Mouse (Mus musculus) CH12.LX (cell line): ENCODE measurements at regions not wholly inside any gene's neighbourhood (a gene's known extent, or its start where the extent isn't known, plus 50 kb on each side); places are given as distances from the start of the nearest gene placed in this dataset.

Source experiments
- DNase-seq: peaks from one replicate; pipeline ENCODE4 v3.0.0-alpha.2; 2013; ENCODE audit errors: extremely low read depth
- H3K27ac ChIP-seq: 2 replicates; pipeline ENCODE4 v1.5.1; 2012; ENCODE audit warnings: low read depth, mild to moderate bottlenecking, control low read depth, moderate library complexity; ENCODE audit not compliant: insufficient read depth
- H3K27me3 ChIP-seq: replicated peaks from 2 replicates; pipeline ENCODE3; 2012; ENCODE audit warnings: inconsistent platforms
- H3K36me3 ChIP-seq, 2 experiments: replicated peaks in 1 of 2; 2 replicates each; pipeline versions ENCODE3 to v1.6.1; 2012; ENCODE audit warnings: inconsistent platforms in 1 of 2, low read length in 1 of 2, mild to moderate bottlenecking in 1 of 2, mixed read lengths in 1 of 2, moderate library complexity in 1 of 2; ENCODE audit not compliant: control insufficient read depth in 1 of 2, insufficient read depth in 1 of 2
- H3K4me1 ChIP-seq, 2 experiments: 2 replicates each; pipeline ENCODE4 v1.6.1; 2012; ENCODE audit warnings: inconsistent platforms in 1 of 2, moderate library complexity in 1 of 2; ENCODE audit not compliant: insufficient read depth in 2 of 2, control insufficient read depth in 1 of 2
- H3K4me2 ChIP-seq: 2 replicates; pipeline ENCODE4 v1.6.1; 2012; ENCODE audit warnings: low read depth, mild to moderate bottlenecking, control low read depth; ENCODE audit not compliant: poor library complexity, insufficient read depth, severe bottlenecking
- H3K4me3 ChIP-seq, 3 experiments: fragments of 150-350 bp in 1 of 3; sonication (generic) in 1 of 3; replicated peaks in 1 of 3; 2 replicates each; pipeline versions ENCODE3 to v1.5.1; 2011 to 2012; ENCODE audit warnings: low read depth in 2 of 3, low read length in 2 of 3, mild to moderate bottlenecking in 2 of 3, moderate library complexity in 2 of 3, control low read depth in 1 of 3, improper control_type of control experiment in 1 of 3, inconsistent platforms in 1 of 3, mixed read lengths in 1 of 3; ENCODE audit not compliant: poor library complexity in 1 of 3
- H3K79me2 ChIP-seq: replicated peaks from 2 replicates; pipeline ENCODE4 v1.6.1; 2012; ENCODE audit warnings: mild to moderate bottlenecking, moderate library complexity; ENCODE audit not compliant: control insufficient read depth, poor library complexity, insufficient read depth, severe bottlenecking; ENCODE audit errors: extremely low read depth
- H3K9ac ChIP-seq: 2 replicates; pipeline ENCODE4 v1.6.1; 2012; ENCODE audit warnings: low read depth, mild to moderate bottlenecking, control low read depth, moderate library complexity; ENCODE audit not compliant: insufficient read depth
- H3K9me3 ChIP-seq: replicated peaks from 2 replicates; pipeline ENCODE3; 2012; ENCODE audit warnings: low read length, inconsistent platforms, mixed read lengths
- BHLHE40 ChIP-seq: IDR thresholded peaks from 2 replicates; pipeline ENCODE4 v1.6.1; 2011; ENCODE audit warnings: mild to moderate bottlenecking, low read depth, low read length, improper control_type of control experiment
- CTCF ChIP-seq, 2 experiments: IDR thresholded peaks in 1 of 2; conservative IDR thresholded peaks in 1 of 2; 2 replicates each; pipeline ENCODE4 v1.5.1; 2011 to 2012; ENCODE audit warnings: low read depth in 2 of 2, low read length in 2 of 2, improper control_type of control experiment in 1 of 2, inconsistent platforms in 1 of 2, mild to moderate bottlenecking in 1 of 2, moderate library complexity in 1 of 2
- ELF1 ChIP-seq: IDR thresholded peaks from 2 replicates; pipeline ENCODE4 v1.6.1; 2014; ENCODE audit warnings: low read depth, mild to moderate bottlenecking, inconsistent platforms, low read length, improper control_type of control experiment
- GABPA ChIP-seq: IDR thresholded peaks from 2 replicates; pipeline ENCODE4 v1.6.1; 2012; ENCODE audit warnings: low read depth, low read length, improper control_type of control experiment, inconsistent platforms; ENCODE audit not compliant: insufficient replicate concordance
- JUND ChIP-seq: conservative IDR thresholded peaks from 2 replicates; pipeline ENCODE4 v1.6.1; 2011; ENCODE audit warnings: low read depth, low read length, improper control_type of control experiment
- KAT2A ChIP-seq: IDR thresholded peaks from 2 replicates; pipeline ENCODE4 v1.6.1; 2012; ENCODE audit warnings: low read length, improper control_type of control experiment, inconsistent platforms; ENCODE audit not compliant: insufficient replicate concordance
- MAFK ChIP-seq: IDR thresholded peaks from 2 replicates; pipeline ENCODE4 v1.6.1; 2011; ENCODE audit warnings: low read length, improper control_type of control experiment; ENCODE audit not compliant: insufficient replicate concordance
- MAX ChIP-seq: IDR thresholded peaks from 2 replicates; pipeline ENCODE4 v1.6.1; 2011; ENCODE audit warnings: low read length, improper control_type of control experiment
- MAZ ChIP-seq: IDR thresholded peaks from 2 replicates; pipeline ENCODE4 v1.6.1; 2012; ENCODE audit warnings: low read depth, mild to moderate bottlenecking, inconsistent platforms, low read length, improper control_type of control experiment, moderate library complexity
- MEF2A ChIP-seq: IDR thresholded peaks from 2 replicates; pipeline ENCODE4 v1.6.1; 2014; ENCODE audit warnings: low read depth, mild to moderate bottlenecking, inconsistent platforms, low read length, improper control_type of control experiment, borderline replicate concordance
- MYC ChIP-seq: IDR thresholded peaks from 2 replicates; pipeline ENCODE4 v1.6.1; 2011; ENCODE audit warnings: low read depth, mild to moderate bottlenecking, improper control_type of control experiment, low read length
- NELFE ChIP-seq: IDR thresholded peaks from 2 replicates; pipeline ENCODE4 v1.6.1; 2011; ENCODE audit warnings: low read depth, low read length, improper control_type of control experiment
- NRF1 ChIP-seq: IDR thresholded peaks from 2 replicates; pipeline ENCODE4 v1.6.1; 2014; ENCODE audit warnings: low read depth, mild to moderate bottlenecking, inconsistent platforms, low read length, improper control_type of control experiment, moderate library complexity
- POLR2A ChIP-seq: IDR thresholded peaks from 2 replicates; pipeline ENCODE4 v1.6.1; 2011; ENCODE audit warnings: low read depth, mild to moderate bottlenecking, improper control_type of control experiment, low read length
- POLR2AphosphoS2 ChIP-seq: IDR thresholded peaks from 2 replicates; pipeline ENCODE4 v1.6.1; 2011; ENCODE audit warnings: low read depth, low read length, improper control_type of control experiment
- RCOR1 ChIP-seq: conservative IDR thresholded peaks from 2 replicates; pipeline ENCODE4 v1.6.1; 2012; ENCODE audit warnings: low read depth, mild to moderate bottlenecking, inconsistent platforms, low read length, improper control_type of control experiment
- SIN3A ChIP-seq: IDR thresholded peaks from 2 replicates; pipeline ENCODE4 v1.6.1; 2012; ENCODE audit warnings: low read length, improper control_type of control experiment, inconsistent platforms
- TBP ChIP-seq: conservative IDR thresholded peaks from 2 replicates; pipeline ENCODE4 v1.6.1; 2011; ENCODE audit warnings: low read depth, low read length, improper control_type of control experiment
- USF2 ChIP-seq: conservative IDR thresholded peaks from 2 replicates; pipeline ENCODE4 v1.6.1; 2011; ENCODE audit warnings: low read depth, low read length, improper control_type of control experiment
- ZC3H11A ChIP-seq: IDR thresholded peaks from 2 replicates; pipeline ENCODE4 v1.6.1; 2012; ENCODE audit warnings: low read depth, mild to moderate bottlenecking, inconsistent platforms, low read length, improper control_type of control experiment
- ZKSCAN1 ChIP-seq: IDR thresholded peaks from 2 replicates; pipeline ENCODE4 v1.6.1; 2012; ENCODE audit warnings: low read depth, inconsistent platforms, low read length, improper control_type of control experiment, borderline replicate concordance
- dilution Hi-C: fragments of 300-500 bp; cut with MboI; formaldehyde crosslinking; loops from 2 replicates; pipeline ENCODE4 v1.14.3; 2020; ENCODE audit warnings: low sequenced_read_pairs; ENCODE audit not compliant: extremely low pct_unique_long_range_greater_than_20kb, extremely low pct_ligation_motif_present
- in situ Hi-C: fragments of 300-500 bp; cut with MboI; formaldehyde crosslinking; loops from 3 replicates; pipeline ENCODE4 v1.14.3; 2019; ENCODE audit warnings: low sequenced_read_pairs, low pct_ligation_motif_present, low pct_unique_long_range_greater_than_20kb, mixed read lengths

GRCm38 (mm10) chr10:68864606-68865378 lies 141.3 kb downstream of the Tmem26 start:
- Histone ChIP-seq H3K4me2 (no peak overlapping the region), H3K27ac (no peak overlapping the region), H3K9me3 (no peaks in the 10 kb centered on the region), H3K9ac (no peak overlapping the region), H3K4me3 (no peak overlapping the region), H3K4me1 (peaks cover 3 to 14% of the 10 kb centered on the region in 2 experiments; a peak in 2 of 4 replicates)
- dilution Hi-C loops = no loop called here
- TF ChIP-seq GABPA (no peak), POLR2A (no peak), ZC3H11A (no peak), NRF1 (no peak), MAX (no peak), MAFK (no peak), CTCF (conservative IDR thresholded peaks at IDR 0.05 in 1 of 2, IDR thresholded peaks at IDR 0.05 in 1 of 2; ENCODE audit: low read depth in 2 of 2, low read length in 2 of 2) (no peak), SIN3A (no peak), ELF1 (no peak)
- TF ChIP-seq, all 38 proteins: peak for 0
- Histone ChIP-seq H3K27me3 (no peaks in the 10 kb centered on the region), H3K79me2 (no peaks in the 10 kb centered on the region), H3K36me3 (no peaks in the 10 kb centered on the region)
- in situ Hi-C loops = no loop called here
- no peak for DNase-seq

- H3K4me2 ChIP-seq = no peak overlapping the region
- H3K4me1 ChIP-seq = peaks cover 3 to 14% of the 10 kb centered on the region in 2 experiments; a peak in 2 of 4 replicates
- no peaks in the 10 kb centered on the region for H3K36me3 ChIP-seq
- H3K4me3 ChIP-seq = no peak overlapping the region
- in situ Hi-C loops = no loop called here
- no peaks in the 10 kb centered on the region for H3K27me3 ChIP-seq
- no peaks in the 10 kb centered on the region for H3K9me3 ChIP-seq
- H3K27ac ChIP-seq = no peak overlapping the region
- no peaks in the 10 kb centered on the region for H3K79me2 ChIP-seq
- H3K9ac ChIP-seq = no peak overlapping the region
- dilution Hi-C loops = no loop called here
- DNase-seq = no peak
- TF ChIP-seq MAZ (no peak), TBP (no peak), MYC (no peak), USF2 (no peak), RCOR1 (no peak), POLR2AphosphoS2 (no peak), BHLHE40 (no peak), ZKSCAN1 (no peak), MEF2A (no peak), KAT2A (no peak), JUND (no peak), CTCF (conservative IDR thresholded peaks at IDR 0.05 in 1 of 2, IDR thresholded peaks at IDR 0.05 in 1 of 2; ENCODE audit: low read depth in 2 of 2, low read length in 2 of 2) (no peak), NELFE (no peak), MAX (no peak)
These were observed 142.3 kb downstream of the Tmem26 start for GRCm38 (mm10) chr10:68865776-68866175.
